Mouse (Mus musculus) ES-Bruce4 (cell line): ENCODE data around the gene Nox1.

Source experiments
- CTCF ChIP-seq: IDR thresholded peaks from one replicate; pipeline ENCODE4 v1.8.1; 2011; ENCODE audit warnings: low read depth, low read length
- EP300 ChIP-seq: IDR thresholded peaks from 2 replicates; pipeline ENCODE4 v1.6.1; 2011; ENCODE audit warnings: low read depth, low read length; ENCODE audit not compliant: insufficient read depth
- POLR2A ChIP-seq: IDR thresholded peaks from one replicate; pipeline ENCODE4 v1.8.1; 2011; ENCODE audit warnings: low read length; ENCODE audit not compliant: insufficient read depth

GRCm38 (mm10) chrX:134221856-134222255 is at the start of gene Nox1:
- TF ChIP-seq POLR2A (no peak), CTCF (no peak), EP300 (no peak)
